ENCODE assay signal across 13 mouse cellular contexts in the genomic region with DNA sequence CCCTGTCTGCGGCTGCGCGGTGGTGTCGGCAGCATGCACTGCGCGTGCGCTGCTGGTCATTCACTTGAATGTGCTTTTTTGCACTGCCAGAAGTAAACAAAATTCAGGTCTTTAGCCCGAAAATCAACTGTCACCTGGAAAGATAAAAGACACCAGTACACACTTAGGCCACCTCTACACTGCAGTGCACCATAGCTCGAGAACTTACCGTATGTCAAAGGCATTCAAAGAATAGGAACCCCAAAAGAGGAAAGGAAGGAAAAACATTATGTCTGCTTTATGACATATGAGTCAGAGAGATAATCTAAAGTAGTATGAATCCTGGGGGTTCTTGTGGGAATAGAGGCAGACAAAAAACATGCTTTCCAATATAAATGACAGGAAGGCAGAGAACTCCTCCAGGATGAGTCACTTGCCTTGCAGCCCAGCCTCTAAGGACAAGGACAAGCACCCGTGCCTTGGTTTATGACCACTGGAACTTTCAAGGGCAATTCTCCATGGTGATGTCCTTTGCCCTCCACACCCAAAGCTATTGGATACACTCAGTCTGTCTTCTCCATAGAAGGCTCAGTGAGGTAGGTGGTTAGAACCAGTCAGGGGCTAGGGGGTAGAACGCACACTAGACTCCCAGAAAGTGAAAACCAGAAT.
"Had no signal": no experiment of that assay in that cellular context is flagged by ENCODE, and none has a peak within 500 bp of the region (broad histone marks: within the 10 kb centered on the region; RNA-seq: fewer than 3 reads in every experiment).

No protein-coding gene starts in this region.

- H3K4me1 ChIP-seq: limb, embryonic 15.5 days; liver, embryonic 13.5 days; lung, embryonic 15.5 days; midbrain, embryonic 12.5 days had no signal

- H3K9ac ChIP-seq: limb, embryonic 15.5 days; liver, embryonic 13.5 days; liver, postnatal 0 days; lung, embryonic 15.5 days; midbrain, embryonic 12.5 days had no signal

- H3K27me3 ChIP-seq: limb, embryonic 15.5 days; liver, embryonic 13.5 days; lung, embryonic 15.5 days; midbrain, embryonic 12.5 days had no signal

- H3K4me3 ChIP-seq: layer of hippocampus, adult 2 months; limb, embryonic 15.5 days; liver, embryonic 13.5 days; lung, embryonic 15.5 days; midbrain, embryonic 12.5 days had no signal

- H3K4me2 ChIP-seq: limb, embryonic 15.5 days; liver, embryonic 13.5 days; lung, embryonic 15.5 days; midbrain, embryonic 12.5 days had no signal

- H3K36me3 ChIP-seq: limb, embryonic 15.5 days; liver, embryonic 13.5 days; lung, embryonic 15.5 days; midbrain, embryonic 12.5 days had no signal

- ATAC-seq: inflammation-experienced regulatory T-cells, adult 6 months; liver, postnatal 0 days had no signal

- H3K27ac ChIP-seq: layer of hippocampus, adult 2 months; limb, embryonic 15.5 days; liver, embryonic 13.5 days; lung, embryonic 15.5 days; midbrain, embryonic 12.5 days had no signal

- H3K9me3 ChIP-seq: limb, embryonic 15.5 days; lung, embryonic 15.5 days; midbrain, embryonic 12.5 days had no signal

- DNase-seq: kidney, adult 8-10 months; kidney, postnatal 36 days; liver, embryonic 13.5 days; liver, postnatal 0 days; lung, postnatal 14 days; right cerebral cortex, postnatal 14 days; thymus, adult 2 months; thymus, postnatal 4 days had no signal
